Mouse (Mus musculus) ES-E14 (cell line): ENCODE data around the gene Slc35e3.

ENCODE experiments used
- CHD2 ChIP-seq: IDR thresholded peaks from 2 replicates; pipeline ENCODE4 v1.6.1; 2014; ENCODE audit warnings: mild to moderate bottlenecking, low read depth, low read length, inconsistent platforms
- HCFC1 ChIP-seq: IDR thresholded peaks from 2 replicates; pipeline ENCODE4 v1.6.1; 2012; ENCODE audit warnings: low read length, inconsistent platforms, borderline replicate concordance; ENCODE audit not compliant: insufficient read depth
- MAFK ChIP-seq: IDR thresholded peaks from 2 replicates; pipeline ENCODE4 v1.6.1; 2014; ENCODE audit warnings: mild to moderate bottlenecking, low read depth, low read length, inconsistent platforms; ENCODE audit not compliant: insufficient read depth
- ZC3H11A ChIP-seq: IDR thresholded peaks from 2 replicates; pipeline ENCODE4 v1.6.1; 2012; ENCODE audit warnings: low read depth, mild to moderate bottlenecking, inconsistent platforms, low read length, borderline replicate concordance
- ZNF384 ChIP-seq: IDR thresholded peaks from 2 replicates; pipeline ENCODE4 v1.6.1; 2012; ENCODE audit warnings: low read depth, low read length, inconsistent platforms

DNA sequence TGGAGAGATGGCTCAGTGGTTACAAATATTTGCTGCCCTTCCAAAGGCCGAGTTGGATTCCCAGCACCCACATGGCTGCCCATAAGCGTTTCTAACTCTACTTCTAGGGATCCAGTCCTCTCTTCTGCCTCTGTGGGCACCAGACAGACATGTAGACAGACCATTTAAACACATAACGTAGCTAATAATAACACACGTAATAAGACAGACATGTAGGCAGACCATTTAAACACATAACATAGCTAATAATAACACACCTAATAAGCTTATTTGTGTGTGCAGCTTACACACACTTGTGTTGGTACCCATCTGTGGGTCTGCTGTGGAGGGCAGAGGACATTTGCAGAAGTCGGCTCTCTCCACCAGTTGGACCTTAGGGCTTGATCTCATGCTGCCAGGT is 10.6 kb upstream of the Slc35e3 start:
- TF ChIP-seq ZNF384: no peak
- no peak for TF ChIP-seq ZC3H11A
- no peak for TF ChIP-seq MAFK
- TF ChIP-seq HCFC1: no peak
- TF ChIP-seq CHD2: no peak
